Mouse (Mus musculus) embryo, embryonic 10.5 days (tissue): Measurements from ENCODE around the gene Igf1r.

Source experiments
- DNase-seq: peaks from one replicate; pipeline ENCODE4 v3.0.0-alpha.2; 2015; ENCODE audit warnings: low spot score

The Igf1r gene

GRCm38 (mm10) chr7:67958045-67958444 lies 5.4 kb downstream of the Igf1r start:
- no peak for DNase-seq

- DNase-seq, result no peak
Observed at GRCm38 (mm10) chr7:67960701-67961100, 8.1 kb downstream of the Igf1r start.

GRCm38 (mm10) chr7:67961567-67962267 lies 9.1 kb downstream of the Igf1r start:
- peak; percentile 87 for DNase-seq

- DNase-seq, result no peak
Observed at GRCm38 (mm10) chr7:67963691-67964090, 11.1 kb downstream of the Igf1r start.

GRCm38 (mm10) chr7:67968394-67968793 lies 15.8 kb downstream of the Igf1r start:
- no peak for DNase-seq

- no peak for DNase-seq
Observed at GRCm38 (mm10) chr7:67969076-67969475, 16.4 kb downstream of the Igf1r start.

- peak; percentile 66 for DNase-seq
Observed at GRCm38 (mm10) chr7:67973180-67974014, 20.8 kb downstream of the Igf1r start.

GRCm38 (mm10) chr7:67981956-67982355 lies 29.3 kb downstream of the Igf1r start:
- DNase-seq, result no peak

GRCm38 (mm10) chr7:67982809-67983208 lies 30.2 kb downstream of the Igf1r start:
- no peak for DNase-seq

- DNase-seq, result no peak
Observed at GRCm38 (mm10) chr7:67983451-67983850, 30.8 kb downstream of the Igf1r start.

- no peak for DNase-seq
Observed at GRCm38 (mm10) chr7:67985003-67985416, 32.4 kb downstream of the Igf1r start.

- no peak for DNase-seq
Observed at GRCm38 (mm10) chr7:67985511-67985910, 32.9 kb downstream of the Igf1r start.

GRCm38 (mm10) chr7:67986277-67986676 lies 33.6 kb downstream of the Igf1r start:
- DNase-seq, result no peak

GRCm38 (mm10) chr7:67986816-67987215 lies 34.2 kb downstream of the Igf1r start:
- DNase-seq, result no peak

GRCm38 (mm10) chr7:67989376-67989775 lies 36.7 kb downstream of the Igf1r start:
- no peak for DNase-seq

- DNase-seq, result no peak
Observed at GRCm38 (mm10) chr7:67993614-67994013, 41.0 kb downstream of the Igf1r start.

- no peak for DNase-seq
Observed at GRCm38 (mm10) chr7:67994346-67994858, 41.8 kb downstream of the Igf1r start.

- no peak for DNase-seq
Observed at GRCm38 (mm10) chr7:67995276-67995675, 42.6 kb downstream of the Igf1r start.

GRCm38 (mm10) chr7:67996202-67996960 lies 43.8 kb downstream of the Igf1r start:
- no peak for DNase-seq

- DNase-seq, result no peak
Observed at GRCm38 (mm10) chr7:68001269-68001668, 48.6 kb downstream of the Igf1r start.

- DNase-seq, result no peak
Observed at GRCm38 (mm10) chr7:68006074-68006473, 53.4 kb downstream of the Igf1r start.

- no peak for DNase-seq
Observed at GRCm38 (mm10) chr7:68006496-68006895, 53.9 kb downstream of the Igf1r start.
